Mouse (Mus musculus) embryonic facial prominence, embryonic 12.5 days (tissue): ENCODE measurements at regions not wholly inside any gene's neighbourhood (a gene's known extent, or its start where the extent isn't known, plus 50 kb on each side); places are given as distances from the start of the nearest gene placed in this dataset.

Experiments used
- ATAC-seq: fragments of 200-750 bp; cut with Nextera tagmentation; 2 replicates; pipeline ENCODE4 v1.8.0; 2017; ENCODE audit not compliant: insufficient number of reproducible peaks, insufficient read depth, low FRiP score, low TSS enrichment
- H3K27ac ChIP-seq: fragments of 300-500 bp; sonication (generic); 2 replicates; pipeline ENCODE4 v1.5.1; 2016; ENCODE audit warnings: mild to moderate bottlenecking
- H3K27me3 ChIP-seq: fragments of 300-500 bp; sonication (generic); 2 replicates; pipeline ENCODE4 v1.6.1; 2016; ENCODE audit warnings: mild to moderate bottlenecking, moderate library complexity
- H3K36me3 ChIP-seq: fragments of 300-500 bp; sonication (generic); 2 replicates; pipeline ENCODE4 v1.6.1; 2016; ENCODE audit warnings: mild to moderate bottlenecking
- H3K4me1 ChIP-seq: fragments of 300-500 bp; sonication (generic); 2 replicates; pipeline ENCODE4 v1.6.1; 2016
- H3K4me2 ChIP-seq: fragments of 300-500 bp; sonication (generic); replicated peaks from 2 replicates; pipeline ENCODE4 v1.6.1; 2016; ENCODE audit warnings: mild to moderate bottlenecking, moderate library complexity
- H3K4me3 ChIP-seq: fragments of 300-500 bp; sonication (generic); 2 replicates; pipeline ENCODE4 v1.5.1; 2016; ENCODE audit warnings: mild to moderate bottlenecking
- H3K9ac ChIP-seq: fragments of 300-500 bp; sonication (generic); 2 replicates; pipeline ENCODE4 v1.6.1; 2016; ENCODE audit warnings: mild to moderate bottlenecking, moderate library complexity
- H3K9me3 ChIP-seq: fragments of 300-500 bp; sonication (generic); 2 replicates; pipeline ENCODE4 v1.6.1; 2016; ENCODE audit warnings: mild to moderate bottlenecking, moderate library complexity
- WGBS: fragments of 180-500 bp; shearing (Covaris S2); methylation state at CpG from one replicate; pipeline ENCODE4 v1.1.7; 2016; 5-methylcytosine and 5-hydroxymethylcytosine counted together

- H3K9ac ChIP-seq = no peak overlapping the region
- WGBS = 7% methylated on average over 3 of the region's 3 CpGs
- no peaks in the 10 kb centered on the region for H3K27me3 ChIP-seq
- no peak overlapping the region for H3K4me3 ChIP-seq
- H3K27ac ChIP-seq = peak overlapping the region; percentile 50; the same call in 1 of the 2 replicates
- ATAC-seq = no peak
- no peak overlapping the region for H3K4me2 ChIP-seq
- H3K36me3 ChIP-seq = no peaks in the 10 kb centered on the region
- peaks cover 13% of the 10 kb centered on the region for H3K4me1 ChIP-seq
- no peaks in the 10 kb centered on the region for H3K9me3 ChIP-seq
Observed at GRCm38 (mm10) chr3:38360421-38360921, 124.2 kb downstream of the Ankrd50 start.

DNA sequence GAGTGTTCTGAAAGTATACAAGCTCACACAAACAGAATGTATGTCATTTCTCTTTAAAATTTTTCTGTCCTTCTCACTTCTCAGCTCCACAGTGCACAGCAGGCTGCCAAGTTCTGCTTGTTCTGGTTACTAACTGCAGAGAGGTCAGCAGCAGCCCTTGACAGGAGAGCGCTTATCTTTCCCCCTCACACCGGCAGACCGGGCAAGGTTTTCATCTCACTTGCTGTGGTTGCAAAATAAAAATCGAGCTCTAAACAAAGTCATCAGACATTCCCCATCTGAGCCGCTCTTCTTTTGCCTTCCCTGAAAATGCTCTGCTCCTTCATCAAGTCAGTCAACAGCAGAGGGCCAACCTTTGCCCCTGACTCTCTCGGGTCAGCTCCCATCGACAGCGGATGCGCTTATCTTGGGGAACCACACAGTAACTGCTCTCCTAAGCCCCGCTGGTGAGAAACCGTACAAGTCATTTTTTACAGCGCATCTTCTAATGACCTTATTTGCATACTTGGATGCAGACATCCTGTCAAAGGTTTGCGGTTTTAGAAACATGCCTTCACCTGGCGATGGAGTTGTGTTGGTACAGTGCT, 126.6 kb downstream of the Ankrd50 start:
- 35% methylated on average over 14 of the region's 14 CpGs for WGBS

GRCm38 (mm10) chr3:38344283-38344682, 140.4 kb downstream of the Ankrd50 start:
- Histone ChIP-seq H3K27me3 (no peaks in the 10 kb centered on the region), H3K4me2 (no peak overlapping the region), H3K4me1 (no peaks in the 10 kb centered on the region), H3K4me3 (no peak overlapping the region), H3K36me3 (no peaks in the 10 kb centered on the region), H3K9ac (no peak overlapping the region), H3K27ac (no peak overlapping the region), H3K9me3 (no peaks in the 10 kb centered on the region)
- 42% methylated on average over 2 of the region's 2 CpGs for WGBS
- ATAC-seq = no peak

More for the DNA sequence above, 126.6 kb downstream of the Ankrd50 start:
- ATAC-seq = no peak
- H3K9ac ChIP-seq = no peak overlapping the region
- H3K4me3 ChIP-seq = no peak overlapping the region
- H3K4me1 ChIP-seq = peaks cover 13% of the 10 kb centered on the region
- no peak overlapping the region for H3K4me2 ChIP-seq
- H3K9me3 ChIP-seq = no peaks in the 10 kb centered on the region
- no peaks in the 10 kb centered on the region for H3K27me3 ChIP-seq
- H3K27ac ChIP-seq = no peak overlapping the region
- no peaks in the 10 kb centered on the region for H3K36me3 ChIP-seq

- Histone ChIP-seq H3K27ac (no peak overlapping the region), H3K4me2 (no peak overlapping the region), H3K4me3 (no peak overlapping the region), H3K27me3 (no peaks in the 10 kb centered on the region), H3K36me3 (no peaks in the 10 kb centered on the region), H3K4me1 (no peaks in the 10 kb centered on the region), H3K9ac (no peak overlapping the region), H3K9me3 (no peaks in the 10 kb centered on the region)
- WGBS = 97% methylated on average over 1 of the region's 1 CpGs
- ATAC-seq = no peak
Observed at GRCm38 (mm10) chr3:38341666-38342065, 143.0 kb downstream of the Ankrd50 start.

DNA sequence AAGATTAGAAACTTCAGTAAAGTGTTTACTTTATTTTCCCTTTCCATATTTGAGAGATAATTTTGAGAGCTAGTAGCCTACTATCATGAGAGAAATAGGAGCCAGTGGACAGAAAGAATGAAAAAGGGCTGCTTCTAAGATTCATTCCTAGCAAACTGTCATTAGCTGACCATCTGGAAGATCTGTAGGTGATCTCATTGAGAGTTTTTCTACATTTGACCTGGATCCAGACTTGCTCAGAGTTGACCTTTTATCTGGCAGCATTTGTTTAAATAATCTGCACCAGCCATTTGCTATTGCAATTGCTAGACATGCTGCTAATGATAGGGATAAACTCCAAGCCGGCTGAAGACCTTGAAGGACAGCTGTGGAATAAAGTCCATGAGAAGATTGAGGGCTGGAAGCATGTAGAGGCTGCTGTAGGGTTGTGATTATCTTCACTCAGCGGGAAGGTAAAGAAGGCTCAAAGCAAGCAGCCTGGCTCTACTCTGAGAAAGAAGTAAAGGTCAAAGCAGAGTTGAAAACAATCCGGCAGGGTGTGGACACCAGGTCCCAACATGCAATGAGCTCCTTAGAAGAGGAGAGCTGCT, 151.2 kb downstream of the Ankrd50 start:
- Histone ChIP-seq H3K27ac (no peak overlapping the region), H3K9me3 (no peaks in the 10 kb centered on the region), H3K36me3 (no peaks in the 10 kb centered on the region), H3K4me2 (no peak overlapping the region), H3K27me3 (no peaks in the 10 kb centered on the region), H3K4me3 (no peak overlapping the region), H3K9ac (no peak overlapping the region), H3K4me1 (no peaks in the 10 kb centered on the region)
- WGBS = 83% methylated on average over 3 of the region's 3 CpGs
- no peak for ATAC-seq

DNA sequence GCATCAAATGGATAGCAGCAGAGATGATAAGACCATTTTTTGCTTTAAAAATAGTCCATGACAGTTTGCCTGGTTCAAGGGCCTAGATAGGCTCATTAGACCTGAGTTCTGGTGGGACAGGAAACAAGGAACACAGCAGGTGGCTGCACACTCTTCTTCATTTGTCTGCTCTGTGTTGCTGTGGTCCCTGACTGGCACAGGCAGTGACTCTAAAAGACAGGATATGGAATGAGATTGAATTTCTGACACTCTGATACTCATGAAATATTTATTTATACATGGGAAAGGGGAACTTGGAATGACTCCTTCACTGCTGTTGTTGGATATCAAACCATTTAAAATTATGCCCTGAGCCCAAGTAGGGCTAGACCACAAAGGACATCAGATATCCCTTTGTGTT, 153.5 kb downstream of the Ankrd50 start:
- H3K36me3 ChIP-seq = no peaks in the 10 kb centered on the region
- no peaks in the 10 kb centered on the region for H3K9me3 ChIP-seq
- H3K4me3 ChIP-seq = no peak overlapping the region
- no peaks in the 10 kb centered on the region for H3K4me1 ChIP-seq
- H3K27me3 ChIP-seq = no peaks in the 10 kb centered on the region
- H3K27ac ChIP-seq = no peak overlapping the region
- H3K4me2 ChIP-seq = no peak overlapping the region
- ATAC-seq = no peak
- no peak overlapping the region for H3K9ac ChIP-seq

DNA sequence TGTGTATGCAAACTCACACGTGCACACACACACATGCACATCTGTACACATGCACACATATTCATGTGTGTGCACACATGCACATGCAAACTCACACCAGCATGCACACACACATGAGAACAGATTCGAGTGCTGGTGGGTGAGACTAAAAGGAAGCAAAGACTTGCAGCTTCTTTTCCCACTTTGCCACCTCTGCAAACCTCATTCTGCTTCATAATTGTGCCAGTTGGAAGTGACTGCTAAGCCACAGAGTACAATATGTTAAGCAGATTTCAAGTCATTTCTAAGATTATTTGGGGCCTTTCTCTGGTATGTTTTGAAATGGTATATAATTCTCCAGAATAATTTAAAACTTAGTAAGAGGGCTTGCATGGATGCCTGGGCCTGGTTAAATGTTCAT, 157.4 kb downstream of the Ankrd50 start:
- Histone ChIP-seq H3K36me3 (no peaks in the 10 kb centered on the region), H3K27me3 (no peaks in the 10 kb centered on the region), H3K4me1 (no peaks in the 10 kb centered on the region), H3K4me3 (no peak overlapping the region), H3K27ac (no peak overlapping the region), H3K9ac (no peak overlapping the region), H3K4me2 (no peak overlapping the region), H3K9me3 (no peaks in the 10 kb centered on the region)
- ATAC-seq = no peak
- 85% methylated on average over 2 of the region's 2 CpGs for WGBS

GRCm38 (mm10) chr3:38326211-38326610, 158.4 kb downstream of the Ankrd50 start:
- Histone ChIP-seq H3K27ac (no peak overlapping the region), H3K4me2 (no peak overlapping the region), H3K9me3 (no peaks in the 10 kb centered on the region), H3K36me3 (no peaks in the 10 kb centered on the region), H3K4me3 (no peak overlapping the region), H3K9ac (no peak overlapping the region), H3K4me1 (no peaks in the 10 kb centered on the region), H3K27me3 (no peaks in the 10 kb centered on the region)
- no peak for ATAC-seq

DNA sequence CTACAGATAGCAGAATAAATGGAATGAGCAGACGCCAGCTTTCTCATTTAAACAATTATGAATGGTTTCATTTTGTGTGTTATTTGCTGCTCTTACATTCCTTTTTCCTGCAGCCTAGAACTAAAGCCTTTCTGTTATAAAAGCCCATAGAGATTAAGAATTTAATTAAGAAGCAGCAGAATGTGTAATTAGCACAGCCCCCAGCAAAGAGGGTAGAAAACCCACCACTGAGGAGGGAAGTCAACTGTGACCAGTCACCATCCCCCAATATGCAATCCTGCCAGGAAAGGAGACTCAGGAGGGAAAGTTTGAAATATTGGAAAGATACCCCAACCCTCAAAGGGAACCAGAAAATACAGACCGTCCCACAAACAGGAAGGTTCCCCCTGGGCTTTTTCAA, 160.0 kb downstream of the Ankrd50 start:
- ATAC-seq = no peak
- Histone ChIP-seq H3K9ac (no peak overlapping the region), H3K27ac (no peak overlapping the region), H3K4me2 (no peak overlapping the region), H3K36me3 (no peaks in the 10 kb centered on the region), H3K4me3 (no peak overlapping the region), H3K27me3 (no peaks in the 10 kb centered on the region), H3K4me1 (no peaks in the 10 kb centered on the region), H3K9me3 (no peaks in the 10 kb centered on the region)
- WGBS = 59% methylated on average over 2 of the region's 2 CpGs

- 45% methylated on average over 8 of the region's 8 CpGs for WGBS
- no peak overlapping the region for H3K4me2 ChIP-seq
- ATAC-seq = no peak
- no peak overlapping the region for H3K9ac ChIP-seq
- no peak overlapping the region for H3K27ac ChIP-seq
- no peaks in the 10 kb centered on the region for H3K27me3 ChIP-seq
- no peaks in the 10 kb centered on the region for H3K4me1 ChIP-seq
- H3K9me3 ChIP-seq = no peaks in the 10 kb centered on the region
- H3K4me3 ChIP-seq = no peak overlapping the region
- H3K36me3 ChIP-seq = no peaks in the 10 kb centered on the region
Observed at GRCm38 (mm10) chr3:38322426-38322825, 162.2 kb downstream of the Ankrd50 start.

GRCm38 (mm10) chr3:38321620-38322019, 163.0 kb downstream of the Ankrd50 start:
- no peak overlapping the region for H3K27ac ChIP-seq
- no peaks in the 10 kb centered on the region for H3K36me3 ChIP-seq
- H3K4me1 ChIP-seq = no peaks in the 10 kb centered on the region
- 72% methylated on average over 3 of the region's 3 CpGs for WGBS
- no peaks in the 10 kb centered on the region for H3K27me3 ChIP-seq
- no peaks in the 10 kb centered on the region for H3K9me3 ChIP-seq
- H3K9ac ChIP-seq = no peak overlapping the region
- no peak overlapping the region for H3K4me2 ChIP-seq
- ATAC-seq = no peak
- H3K4me3 ChIP-seq = no peak overlapping the region

DNA sequence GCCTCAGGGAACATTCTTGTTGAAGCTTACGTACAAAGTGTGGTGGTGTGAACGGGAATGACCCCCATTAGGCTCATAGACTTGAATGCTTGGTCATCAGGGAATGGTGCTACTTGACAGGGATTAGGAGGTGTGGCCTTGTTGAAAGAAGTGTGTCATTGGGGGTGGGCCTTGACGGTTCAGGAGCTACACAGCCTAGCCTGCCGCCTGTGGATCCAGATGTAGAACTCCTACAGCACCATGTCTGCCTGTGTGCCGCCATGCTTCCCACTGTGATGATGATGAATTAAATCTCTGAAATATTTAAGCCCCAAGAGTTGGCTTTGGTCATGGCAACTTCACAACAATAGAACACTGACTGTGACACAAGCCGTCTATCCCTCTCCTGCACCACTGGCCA, 163.6 kb downstream of the Ankrd50 start:
- ATAC-seq = no peak
- H3K4me2 ChIP-seq = no peak overlapping the region
- H3K9me3 ChIP-seq = no peaks in the 10 kb centered on the region
- no peak overlapping the region for H3K4me3 ChIP-seq
- H3K27me3 ChIP-seq = no peaks in the 10 kb centered on the region
- H3K27ac ChIP-seq = no peak overlapping the region
- no peaks in the 10 kb centered on the region for H3K36me3 ChIP-seq
- H3K9ac ChIP-seq = no peak overlapping the region
- H3K4me1 ChIP-seq = no peaks in the 10 kb centered on the region
- WGBS = 89% methylated on average over 6 of the region's 6 CpGs
